Mouse (Mus musculus): ENCODE results near the gene Fmr1. TPM values are rescaled to one million over a fixed set of nuclear protein-coding genes. Genes with fewer than 3 reads are reported as not detected.

Gene Fmr1
- polyA plus RNA-seq, 1 experiment from 2014 or later: 55.5 TPM

Other genes starting within 250 kb of the Fmr1 start
- gene Fmr1nb, start 83.3 kb downstream of the Fmr1 start, polyA plus RNA-seq (2015; fragmentation: Nextera tagmentation; extraction: Ambion mirVana): 0.25 TPM in 1 of 2 replicates, not detected in the other
- gene Gm14698, start 142.6 kb downstream of the Fmr1 start, polyA plus RNA-seq (2015; fragmentation: Nextera tagmentation; extraction: Ambion mirVana): 3.2 and 4.1 TPM in 2 replicates
- gene Gm6812, start 214.5 kb downstream of the Fmr1 start, polyA plus RNA-seq (2015; fragmentation: Nextera tagmentation; extraction: Ambion mirVana): not detected in 2 replicates